Mouse (Mus musculus): ENCODE results near the gene Ccdc134.

GRCm38 (mm10) chr15:82187924-82188323, 60.2 kb downstream of the Ccdc134 start:
- TF ChIP-seq POLR2AphosphoS2 (IDR thresholded peaks at IDR 0.05; ENCODE audit: low read length): no peak
- no peak for TF ChIP-seq USF1 (IDR thresholded peaks at IDR 0.05; ENCODE audit: low read depth, low read length)
- TF ChIP-seq SMC3 (IDR thresholded peaks at IDR 0.05; ENCODE audit: low read depth, low read length): no peak
- TF ChIP-seq POLR2A (IDR thresholded peaks at IDR 0.05; ENCODE audit: control insufficient read depth in 1 of 2, insufficient read depth in 1 of 2, low read depth in 1 of 2, low read length in 2 of 2, poor library complexity in 1 of 2): no peak
- no peak for TF ChIP-seq E2F4 (IDR thresholded peaks at IDR 0.05; ENCODE audit: borderline replicate concordance, low read depth, low read length)
- no peak for TF ChIP-seq HCFC1 (IDR thresholded peaks at IDR 0.05; ENCODE audit: low read depth, low read length)
- no peak for TF ChIP-seq CTCF (IDR thresholded peaks at IDR 0.05 in 2 of 3, conservative IDR thresholded peaks at IDR 0.05 in 1 of 3; ENCODE audit: control insufficient read depth in 1 of 3, insufficient read depth in 1 of 3, low read depth in 2 of 3, low read length in 3 of 3, poor library complexity in 1 of 3, severe bottlenecking in 1 of 3)
